Mouse (Mus musculus) brain, adult 2 months (tissue): ENCODE results near the gene Trim16.

Experiments used
- DNase-seq: peaks from one replicate; pipeline ENCODE4 v3.0.0; 2011; ENCODE audit warnings: low read depth, low spot score

Trim16 gene

DNA sequence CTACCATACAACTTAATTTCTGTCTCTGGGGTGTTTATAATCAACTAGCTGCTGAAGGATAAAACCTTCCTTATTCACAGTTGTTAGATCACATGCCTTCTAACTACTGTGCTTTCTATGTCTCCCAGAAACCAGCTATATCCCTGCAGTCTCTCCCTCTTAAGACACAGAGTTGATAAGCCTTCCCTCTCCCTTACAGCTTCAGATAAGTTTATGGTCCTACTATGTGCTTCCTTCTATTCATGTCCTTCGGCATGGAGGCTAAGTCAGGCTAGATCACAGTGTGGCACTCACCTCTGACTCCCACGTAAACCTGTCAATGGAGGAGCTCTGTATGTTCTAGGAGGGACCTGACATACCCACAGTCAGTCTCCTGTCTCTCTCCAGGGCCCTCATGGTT, 10.4 kb downstream of the Trim16 start:
- DNase-seq = no peak

DNA sequence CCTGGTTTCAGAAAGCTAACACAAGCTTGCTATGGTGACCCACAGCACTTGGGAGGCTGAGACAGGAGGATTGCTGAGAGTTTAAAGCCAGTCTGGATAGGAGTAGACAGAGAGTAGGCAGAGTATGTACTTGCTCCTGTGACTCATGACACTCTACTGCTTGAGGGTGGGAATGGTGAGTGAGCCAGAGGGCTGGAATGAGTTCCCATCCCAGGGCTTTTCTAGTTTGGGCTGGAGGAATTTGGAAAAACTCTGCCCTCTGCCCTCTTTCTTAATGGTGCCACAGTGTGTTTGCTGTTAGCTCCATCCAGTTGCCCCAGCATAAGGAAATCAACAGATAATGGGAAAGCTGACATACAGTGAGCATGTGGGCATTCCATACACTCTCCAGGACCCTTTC, 11.9 kb downstream of the Trim16 start:
- DNase-seq = no peak

DNA sequence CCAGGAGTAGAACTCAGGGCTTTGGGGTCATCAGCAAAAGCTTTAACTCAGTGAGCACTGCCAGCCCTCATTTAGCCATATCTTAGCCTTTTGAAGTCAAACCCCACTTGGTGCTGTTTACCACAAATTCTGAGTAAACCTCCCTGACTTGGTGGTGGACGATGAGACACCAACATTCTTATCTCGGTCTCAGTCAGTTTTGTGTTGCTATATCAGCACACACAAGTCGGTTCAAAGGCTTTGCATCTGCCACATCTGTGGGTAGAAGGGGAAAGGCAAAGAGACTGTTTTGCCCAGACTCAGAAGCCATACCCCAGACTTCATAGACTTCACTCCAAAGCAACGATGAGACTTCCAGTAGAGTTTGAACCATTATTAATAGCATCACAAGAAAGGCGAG, 24.5 kb downstream of the Trim16 start:
- DNase-seq = no peak

DNA sequence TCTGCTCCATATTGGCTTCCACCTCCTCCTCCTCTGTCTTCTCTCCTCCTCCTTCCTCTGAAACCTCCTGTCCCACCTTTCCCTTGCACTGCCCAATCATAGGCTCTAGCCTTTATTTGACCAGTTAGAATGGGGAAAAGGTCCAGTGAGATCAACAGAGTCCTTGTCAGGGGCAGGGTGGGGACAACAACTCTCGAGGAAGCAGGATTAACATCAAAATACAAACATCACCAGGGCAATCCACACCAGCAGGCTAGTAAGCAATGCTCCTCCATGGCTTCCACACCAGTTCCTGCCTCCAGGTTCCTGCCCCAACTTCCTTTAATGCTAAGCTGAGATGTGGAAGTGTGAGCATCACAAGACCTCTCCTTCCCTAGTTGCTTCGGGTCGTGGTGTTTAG, 25.7 kb downstream of the Trim16 start:
- no peak for DNase-seq

DNA sequence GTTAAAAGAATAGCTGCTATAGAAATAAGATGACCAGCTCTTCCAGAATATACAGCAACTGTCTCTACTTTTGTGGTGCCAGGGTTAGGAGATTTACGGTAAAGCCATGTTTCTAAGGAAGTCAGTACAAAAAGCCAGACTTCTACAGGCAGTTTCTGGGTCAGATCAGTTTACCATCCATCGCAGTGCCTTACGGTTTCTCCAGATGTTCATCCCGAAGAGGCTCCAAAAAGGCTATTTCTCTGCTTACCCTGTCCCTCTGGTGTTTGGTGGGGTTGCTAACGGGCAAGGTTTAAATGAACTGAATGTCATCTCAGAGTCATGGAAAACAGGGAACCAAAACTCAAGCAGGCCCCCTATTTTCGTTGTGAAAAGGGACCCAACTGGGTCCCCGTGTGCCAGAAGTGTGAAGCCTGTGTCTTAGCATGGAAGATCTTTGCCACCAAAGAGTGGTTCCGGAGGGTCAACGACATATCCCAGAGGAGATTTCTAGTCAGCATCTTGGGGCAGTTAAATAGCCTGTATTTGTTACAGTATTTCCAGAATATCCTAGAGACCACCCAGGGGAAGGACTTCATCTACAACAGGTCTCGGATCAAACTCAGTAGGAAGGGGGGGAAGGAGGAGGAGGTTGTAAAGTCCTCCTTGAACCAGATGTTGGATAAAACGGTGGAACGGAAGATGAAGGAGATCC, 27.1 kb downstream of the Trim16 start, which contains the start of gene Fbxw10:
Gene Fbxw10, plus strand, starts transcription at position 109 of the 694 bp plus-strand sequence.
- DNase-seq = peak; percentile 74

DNA sequence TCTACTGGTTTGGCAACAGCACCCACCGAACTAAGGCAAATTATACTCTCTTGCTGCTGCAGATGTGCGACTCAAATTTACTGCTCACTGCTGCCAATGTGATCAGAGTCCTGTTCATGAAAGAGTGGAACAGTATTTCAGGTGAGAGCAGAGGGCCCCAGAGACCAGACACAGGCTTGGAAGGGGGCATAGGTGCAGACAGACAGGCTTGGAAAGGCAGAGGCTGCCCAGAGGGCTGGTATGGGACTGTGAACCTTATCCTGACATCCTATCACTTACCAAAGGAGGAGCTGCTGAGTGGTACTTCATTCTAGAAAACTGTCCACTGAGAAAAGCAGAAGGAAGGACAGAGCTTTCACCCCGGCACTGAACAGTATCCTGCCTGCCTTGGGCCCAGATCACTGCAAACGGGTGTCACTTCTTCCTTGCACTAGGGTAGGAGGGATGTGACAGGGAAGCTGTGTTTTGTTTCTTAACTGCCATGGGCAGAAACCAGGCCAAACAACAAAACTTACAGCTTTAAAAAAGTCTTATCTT, 27.7 kb downstream of the Trim16 start:
- peak; percentile 6 for DNase-seq

DNA sequence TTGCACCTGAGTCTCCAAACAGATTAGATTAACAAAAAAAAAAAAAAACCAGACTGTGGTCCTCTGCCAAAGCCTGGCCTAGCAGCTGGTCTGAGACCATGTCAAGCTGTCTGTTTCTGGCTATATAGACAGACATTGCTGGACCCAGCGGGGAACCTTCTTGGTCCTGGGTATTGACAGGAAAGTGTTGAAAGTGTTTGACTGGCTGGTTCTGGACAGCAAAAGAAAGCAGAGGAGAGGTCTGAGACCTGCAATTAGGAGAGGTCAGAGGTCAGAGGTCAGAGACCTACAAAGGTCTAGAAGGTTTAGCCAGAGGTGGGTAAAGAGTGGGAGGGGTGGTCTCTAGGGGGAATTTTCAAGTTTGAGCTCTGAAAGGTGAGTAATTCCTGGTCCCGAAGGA, 28.3 kb downstream of the Trim16 start:
- DNase-seq = no peak

DNA sequence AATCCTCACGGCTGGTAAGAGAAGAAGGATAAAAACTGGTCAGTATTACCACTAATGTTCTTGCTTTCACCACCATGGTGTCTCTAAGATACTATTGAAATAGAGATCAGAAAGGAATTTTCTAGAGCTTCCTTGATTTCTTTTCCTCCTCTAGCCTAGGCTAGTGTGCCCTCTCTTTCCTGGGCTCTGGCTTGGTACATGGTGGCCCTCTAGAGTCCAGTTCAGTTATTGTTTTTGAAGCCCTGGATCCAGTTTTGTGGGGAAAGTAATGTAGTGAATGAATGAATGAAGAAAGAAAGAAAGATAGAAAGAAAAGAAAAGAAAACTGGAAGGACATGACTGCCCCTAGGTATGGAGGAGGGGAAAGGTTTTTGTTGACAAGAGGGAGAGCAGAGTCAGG, 31.2 kb downstream of the Trim16 start:
- DNase-seq = peak; percentile 56

DNA sequence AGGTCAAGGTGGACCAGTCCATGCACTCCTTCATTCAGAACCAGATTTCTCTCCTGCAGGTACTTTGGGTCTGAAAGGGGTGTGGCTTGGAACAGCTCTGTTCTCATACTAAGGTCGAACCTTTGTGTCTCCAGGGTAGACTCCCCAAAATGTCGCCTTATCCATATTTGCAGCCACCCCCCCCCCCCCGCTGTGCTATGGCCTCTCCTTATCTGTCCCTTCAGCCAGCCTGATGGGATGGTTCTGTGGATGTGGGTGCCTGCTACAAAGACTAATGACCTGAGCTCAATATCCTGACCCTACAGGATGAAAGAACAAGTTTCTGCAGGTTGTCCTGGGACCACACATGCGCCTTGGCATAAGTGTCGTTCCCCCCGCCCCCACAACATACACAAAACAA, 33.3 kb downstream of the Trim16 start:
- DNase-seq = no peak

DNA sequence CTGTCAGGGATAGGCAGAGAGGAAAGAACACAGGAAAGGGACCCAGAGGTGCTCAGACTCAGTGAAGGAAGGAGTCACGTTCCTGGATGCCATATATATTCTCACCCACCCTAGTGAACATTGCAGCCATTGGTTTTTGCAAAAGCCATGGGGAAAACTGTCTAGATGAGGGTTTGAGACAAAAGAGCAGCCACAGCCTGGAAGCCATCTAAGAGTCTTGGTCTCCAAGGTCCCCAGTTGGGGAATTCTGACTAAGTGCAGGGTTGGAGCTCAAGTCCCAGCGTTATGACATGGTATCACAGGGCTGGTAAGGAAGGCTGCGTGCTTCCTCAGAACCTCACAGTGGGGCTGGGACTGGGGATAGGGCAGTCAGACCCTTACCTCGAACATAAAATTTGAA, 45.5 kb downstream of the Trim16 start:
- no peak for DNase-seq

DNA sequence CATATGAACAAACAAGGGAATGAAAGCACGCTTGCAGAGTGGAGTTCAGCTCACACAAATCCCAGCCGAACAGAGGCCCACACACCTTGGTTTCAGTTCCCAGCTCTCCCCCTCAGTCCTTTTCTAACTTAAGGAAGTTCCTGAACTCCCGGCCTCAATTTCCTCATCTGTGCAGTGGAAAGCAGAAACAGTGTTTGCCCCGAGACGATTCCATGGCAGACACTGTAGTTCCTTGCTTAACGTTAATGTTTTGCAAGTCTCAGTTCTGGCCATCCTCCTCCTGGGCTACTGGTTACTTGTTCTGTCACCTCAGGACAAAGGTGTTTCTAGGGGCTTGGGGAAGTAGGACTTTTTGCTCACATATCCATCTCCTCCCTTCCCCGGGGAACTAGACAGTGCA, 46.7 kb downstream of the Trim16 start:
- DNase-seq = no peak

DNA sequence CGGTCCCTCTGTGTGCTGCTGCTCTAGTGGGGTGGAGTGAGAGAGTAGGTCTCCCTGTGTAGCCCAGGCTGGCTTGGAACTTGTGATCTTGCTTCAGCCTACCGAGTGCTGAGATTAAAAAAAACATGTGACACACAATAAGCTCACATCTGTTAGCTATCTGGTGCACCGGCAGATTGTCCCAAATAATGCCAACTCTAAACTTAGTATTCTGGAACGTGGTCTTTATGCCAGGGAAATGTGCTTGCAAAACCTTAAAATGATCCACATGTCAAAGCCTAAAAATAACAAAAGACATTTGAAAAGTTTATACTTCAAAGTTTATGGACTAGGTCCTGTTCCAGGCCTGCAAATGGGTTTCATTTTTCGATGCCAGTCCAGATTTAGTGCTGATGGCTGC, 49.2 kb downstream of the Trim16 start:
- DNase-seq = peak; percentile 21

DNA sequence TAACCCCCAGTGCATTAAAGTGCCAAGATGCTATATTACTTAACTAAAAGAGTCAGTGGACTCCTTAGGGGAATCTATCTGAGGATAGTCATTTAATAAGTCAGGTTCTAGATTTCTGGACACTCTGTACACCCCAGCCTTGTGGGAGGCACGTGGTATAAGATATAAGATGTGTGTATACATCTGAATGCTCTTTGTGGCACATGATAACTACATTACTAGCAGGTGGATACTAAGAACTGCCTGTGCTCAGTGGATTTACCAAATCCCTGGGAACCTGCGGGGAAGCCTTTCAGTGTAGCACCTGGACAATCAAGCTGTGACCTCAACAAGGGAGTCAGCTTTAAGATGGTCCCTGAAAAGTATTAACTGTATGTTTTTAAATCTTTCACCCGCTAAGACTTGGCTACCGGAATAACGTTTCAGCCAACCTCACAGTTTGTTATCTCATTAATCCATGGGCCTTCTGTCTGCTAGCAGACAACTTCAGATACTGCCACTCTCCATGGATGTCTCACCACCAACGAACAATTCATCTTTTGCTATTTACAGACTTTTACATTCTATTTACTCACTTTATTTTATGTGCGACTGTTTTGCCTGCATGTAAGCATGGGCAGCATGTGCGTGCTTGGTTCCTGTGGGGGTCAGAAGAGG, 49.8 kb downstream of the Trim16 start:
- DNase-seq = no peak

DNA sequence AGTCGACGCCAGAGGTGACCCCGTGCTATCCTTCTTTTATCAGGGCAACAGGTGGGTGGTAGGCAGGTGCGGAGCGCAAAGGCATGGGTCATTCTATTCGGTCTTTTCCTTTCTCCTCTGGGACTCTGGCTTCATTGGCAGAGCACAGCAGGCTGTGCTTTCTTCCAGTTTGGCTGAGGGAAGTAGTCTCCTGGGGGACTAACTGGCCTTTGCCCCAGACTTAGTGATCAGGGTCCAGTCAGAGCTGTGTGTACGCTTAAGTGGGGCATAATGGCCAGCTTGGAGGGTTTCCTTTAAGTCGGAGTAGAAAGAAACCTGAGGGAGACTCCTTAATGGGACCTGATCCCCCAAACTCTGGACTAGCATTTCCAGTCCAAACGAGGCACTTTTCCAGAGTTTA, 53.4 kb downstream of the Trim16 start:
- DNase-seq = no peak

DNA sequence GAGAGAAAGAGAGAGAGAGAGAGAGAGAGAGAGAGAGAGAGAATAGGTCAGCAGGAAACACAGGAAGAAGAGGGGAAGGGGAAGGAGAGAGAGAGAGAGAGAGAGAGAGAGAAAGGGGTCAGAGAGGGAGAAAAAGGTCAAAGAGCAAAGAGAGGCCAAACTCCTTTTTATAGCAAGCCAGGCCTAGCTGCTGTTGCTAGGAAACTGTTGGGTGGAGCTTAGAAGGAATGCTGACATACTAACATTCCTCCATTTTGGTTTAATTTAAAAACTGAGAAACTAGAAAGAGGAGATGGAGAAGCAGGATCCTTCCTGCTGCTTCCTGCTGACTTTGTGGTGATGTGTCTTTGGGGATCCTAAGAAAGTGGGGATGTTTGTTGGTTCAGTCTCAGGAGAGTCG, 55.7 kb downstream of the Trim16 start:
- no peak for DNase-seq

DNA sequence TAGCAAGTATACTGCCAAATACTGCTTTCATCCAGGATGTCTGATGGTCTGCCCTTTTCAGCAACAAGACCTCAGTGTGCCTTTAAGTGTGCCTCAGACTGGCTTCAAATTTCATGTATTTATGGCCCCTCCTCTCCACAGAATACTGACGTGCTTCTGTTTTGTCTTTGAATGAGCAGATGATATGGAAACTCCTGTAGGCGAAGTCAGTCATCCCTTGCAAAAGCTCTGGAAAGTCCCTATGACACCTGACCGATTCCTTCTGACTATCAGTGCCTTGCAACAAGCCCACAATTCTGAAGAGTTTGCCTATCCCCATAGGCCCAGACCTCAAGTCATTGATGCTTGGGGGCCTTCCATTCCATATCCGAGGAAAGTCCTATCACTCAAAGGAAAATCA, 56.4 kb downstream of the Trim16 start:
- DNase-seq = no peak

DNA sequence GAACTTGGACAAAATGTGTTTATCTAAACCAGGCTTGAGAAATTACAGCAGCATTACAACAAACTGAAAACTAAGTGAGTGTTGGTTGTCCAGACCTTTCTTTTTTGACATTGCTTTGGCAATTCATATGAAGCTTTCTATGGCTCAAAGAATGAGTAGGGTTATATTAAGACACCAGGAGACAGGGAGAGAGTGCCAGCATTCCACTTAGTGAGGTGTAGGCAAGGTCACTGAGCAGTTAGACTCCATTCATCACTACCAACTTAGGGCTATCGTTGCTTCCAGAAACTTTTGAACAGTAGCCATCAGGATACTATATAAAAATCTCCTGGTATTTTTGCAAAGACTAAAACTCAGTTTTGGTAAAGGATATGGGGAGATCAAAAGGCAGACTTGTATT, 57.4 kb downstream of the Trim16 start:
- DNase-seq = no peak

DNA sequence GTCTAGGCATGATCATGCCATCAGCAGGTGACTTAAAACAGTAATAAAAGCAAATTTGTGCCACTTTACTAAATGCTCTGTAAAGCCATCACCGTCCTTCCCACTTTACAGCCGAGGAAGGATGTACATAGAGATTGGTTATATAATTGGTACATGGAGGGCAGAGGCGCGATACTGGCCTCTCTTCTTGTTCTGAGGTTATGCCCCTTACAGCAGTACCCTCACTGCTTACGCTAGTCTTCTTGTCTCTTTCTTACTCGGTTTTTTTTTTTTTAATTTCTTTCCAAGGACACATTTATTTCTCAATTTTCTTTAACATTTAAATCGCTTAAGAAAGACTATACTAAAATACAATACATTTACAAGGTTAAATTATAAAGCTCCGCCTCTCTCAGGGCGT, 58.7 kb downstream of the Trim16 start:
- DNase-seq = peak; percentile 59

DNA sequence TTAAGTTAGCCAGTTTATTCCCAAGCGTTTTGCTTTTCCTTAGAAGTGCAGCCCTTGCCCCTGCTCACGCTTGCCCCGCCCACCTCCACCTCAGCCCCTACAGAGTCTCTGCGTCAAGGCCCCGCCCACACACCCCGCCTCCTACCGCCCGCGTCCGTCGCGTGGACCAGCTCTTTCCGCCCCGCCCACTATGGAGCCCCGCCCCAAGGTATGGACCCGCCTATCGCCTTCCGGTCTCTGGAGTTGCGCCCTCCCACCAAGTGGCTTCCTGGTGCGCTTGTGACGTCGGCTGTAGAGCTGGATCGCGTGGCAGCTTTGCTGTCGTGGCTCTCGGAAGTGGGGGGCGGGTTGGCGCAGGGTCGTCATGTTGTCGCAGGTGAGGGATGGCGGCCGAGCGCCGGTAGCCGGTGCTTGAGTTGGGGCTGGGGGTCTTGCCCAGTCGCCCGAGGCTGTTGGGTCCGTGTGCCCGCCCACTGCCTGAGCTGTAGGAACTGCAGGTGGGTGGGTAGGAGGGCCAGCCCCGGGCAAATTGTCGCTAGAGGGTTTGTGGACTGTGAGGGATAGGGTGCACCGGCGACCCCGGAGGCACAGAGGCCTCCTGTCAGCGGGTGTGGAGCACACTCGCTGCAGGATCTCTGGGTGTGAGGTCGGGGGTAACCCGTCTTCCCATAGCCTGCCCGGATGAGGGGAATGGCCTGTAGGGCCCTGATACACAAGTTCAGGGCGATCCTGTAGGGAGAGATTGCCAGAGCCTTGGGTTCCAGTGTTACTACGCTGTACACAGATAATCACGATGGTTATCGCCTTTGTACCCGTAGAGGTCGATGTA, 59.4 kb downstream of the Trim16 start, which contains the start of gene Tvp23b:
Gene Tvp23b, plus strand, starts transcription at position 236 of the 829 bp plus-strand sequence.
- peak; percentile 99 for DNase-seq

DNA sequence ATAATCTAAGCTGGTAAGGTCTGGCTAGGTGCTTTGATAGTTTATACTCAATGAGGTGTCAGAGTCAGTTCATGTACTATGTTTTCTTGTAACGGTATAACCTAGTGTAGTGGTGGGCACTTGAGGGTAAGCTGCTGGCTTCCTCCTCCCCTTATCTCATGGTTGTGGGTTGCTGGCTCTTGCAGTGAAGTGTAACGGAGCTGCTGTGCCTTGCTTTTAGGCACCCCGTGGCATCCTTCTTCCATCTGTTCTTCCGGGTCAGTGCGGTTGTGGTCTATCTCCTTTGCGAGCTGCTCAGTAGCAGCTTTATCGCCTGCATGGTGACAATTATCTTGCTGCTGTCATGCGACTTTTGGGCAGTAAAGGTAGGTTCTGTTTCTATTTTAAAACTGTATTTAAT, 63.4 kb downstream of the Trim16 start:
- no peak for DNase-seq

DNA sequence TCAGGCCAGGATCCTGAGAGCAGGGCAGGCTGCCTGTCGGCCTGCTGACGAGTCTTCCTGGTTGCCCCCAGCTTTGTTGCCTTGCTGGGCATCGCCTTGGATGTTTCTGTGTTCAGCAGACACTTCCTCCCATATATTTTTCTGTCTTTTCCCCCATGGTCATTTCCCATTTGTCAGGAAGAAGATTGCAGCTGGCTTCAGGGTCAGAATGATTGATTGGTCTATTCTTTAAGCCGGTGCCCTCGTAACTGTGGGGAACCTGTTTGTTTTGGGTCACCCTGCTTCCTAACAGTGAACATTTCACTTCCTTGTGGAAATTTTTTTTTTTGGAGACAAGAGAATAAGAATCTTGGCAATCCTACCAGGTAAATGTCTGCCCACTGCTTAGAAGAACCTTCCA, 65.3 kb downstream of the Trim16 start:
- no peak for DNase-seq

DNA sequence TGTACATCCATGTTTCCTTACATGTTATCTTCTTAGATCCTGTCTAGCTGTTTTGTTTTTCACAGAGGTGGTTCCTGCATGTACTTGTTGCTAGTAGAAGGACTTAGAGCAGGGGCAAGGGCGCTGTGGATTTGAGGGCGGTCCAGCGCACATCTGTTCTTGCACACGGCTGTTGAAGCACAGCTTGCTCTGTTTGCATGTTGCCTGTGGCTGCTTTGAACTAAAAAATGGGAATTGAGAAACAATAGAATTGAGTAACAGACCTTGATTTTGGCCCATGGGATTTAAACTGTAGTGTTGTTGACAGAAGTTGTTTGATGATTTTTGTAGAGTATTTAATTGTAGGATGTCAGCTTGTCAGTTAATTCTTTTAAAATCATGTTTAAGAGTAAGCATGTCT, 70.8 kb downstream of the Trim16 start:
- DNase-seq = no peak
